8 mouse cellular contexts compared by ENCODE assay signal in genomic region chr9:102713797-102714196, GRCm38 (mm10). TPM values are rescaled to one million over a fixed set of nuclear protein-coding genes. Genes with fewer than 3 reads are reported as not detected.
DNase-seq lines count a peak whose midpoint lies in the region; ATAC-seq and TF ChIP-seq lines count a peak whose summit lies in the region.
"Had no signal": no experiment of that assay in that cellular context is flagged by ENCODE, and none has a peak within 500 bp of the region (broad histone marks: within the 10 kb centered on the region; RNA-seq: fewer than 3 reads in every experiment).

No protein-coding gene starts in this region.

- TF ChIP-seq EP300 in ES-Bruce4 (IDR thresholded peaks at IDR 0.05; ENCODE audit: insufficient read depth, low read depth, low read length), result no peak

- no peaks in the 10 kb centered on the region for H3K27me3 ChIP-seq in kidney, embryonic 14.5 days (ENCODE audit: control insufficient read depth, insufficient read depth, low read length)
- H3K27me3 ChIP-seq in ES-Bruce4 (ENCODE audit: control insufficient read depth, insufficient read depth, low read length, poor library complexity, severe bottlenecking), result no peaks in the 10 kb centered on the region

- ATAC-seq in kidney, embryonic 14.5 days (ENCODE audit: low FRiP score, low TSS enrichment), result no peak

- peak; percentile 84 for TF ChIP-seq CTCF in ES-Bruce4 (IDR thresholded peaks at IDR 0.05; ENCODE audit: low read depth, low read length)

- peaks cover 36% of the 10 kb centered on the region for H3K4me1 ChIP-seq in kidney, embryonic 14.5 days (ENCODE audit: control insufficient read depth, insufficient read depth, low read length)
- H3K4me1 ChIP-seq in ES-Bruce4 (ENCODE audit: control insufficient read depth, insufficient read depth, low read length), result peaks cover 10% of the 10 kb centered on the region

- H3K4me3 ChIP-seq in kidney, embryonic 14.5 days (ENCODE audit: low read length), result no peak overlapping the region
- no peak overlapping the region for H3K4me3 ChIP-seq in ES-Bruce4 (ENCODE audit: low read depth, low read length)
- H3K4me3 ChIP-seq: liver, embryonic 15.5 days had no signal

- H3K4me2 ChIP-seq in kidney, embryonic 14.5 days (replicated peaks; ENCODE audit: low read depth, low read length), result no peak overlapping the region
- H3K4me2 ChIP-seq: liver, embryonic 15.5 days had no signal

- no peak overlapping the region for H3K9ac ChIP-seq in kidney, embryonic 14.5 days (ENCODE audit: low read depth, low read length)
- no peak overlapping the region for H3K9ac ChIP-seq in ES-Bruce4 (ENCODE audit: low read depth, poor library complexity, severe bottlenecking)
- H3K9ac ChIP-seq: liver, embryonic 15.5 days had no signal

- H3K9me3 ChIP-seq in kidney, embryonic 14.5 days (ENCODE audit: control insufficient read depth, low read length), result no peaks in the 10 kb centered on the region
- H3K9me3 ChIP-seq in ES-Bruce4 (replicated peaks; ENCODE audit: control insufficient read depth, insufficient read depth, low read length, poor library complexity, severe bottlenecking), result no peaks in the 10 kb centered on the region
- H3K9me3 ChIP-seq: liver, embryonic 15.5 days had no signal

- DNase-seq in kidney, adult 11 months, result peak; percentile 51
- DNase-seq in 416B (ENCODE audit: low read depth), result peak; percentile 20
- peak; percentile 77 for DNase-seq in embryo, embryonic 10 days (ENCODE audit: low spot score)
- peak; percentile 84 for DNase-seq in lung, postnatal 36 days
- DNase-seq in T-cell, adult 2 months (ENCODE audit: low spot score), result no peak

- 52% methylated on average over 2 of the region's 2 CpGs for WGBS in kidney, embryonic 14.5 days

- no peaks in the 10 kb centered on the region for H3K36me3 ChIP-seq in kidney, embryonic 14.5 days (ENCODE audit: control insufficient read depth, insufficient read depth, low read length)
- H3K36me3 ChIP-seq in ES-Bruce4 (ENCODE audit: control insufficient read depth, insufficient read depth, low read length, poor library complexity, severe bottlenecking), result no peaks in the 10 kb centered on the region
- H3K36me3 ChIP-seq: liver, embryonic 15.5 days had no signal

- H3K27ac ChIP-seq in kidney, embryonic 14.5 days (ENCODE audit: low read depth, low read length), result no peak overlapping the region
- no peak overlapping the region for H3K27ac ChIP-seq in ES-Bruce4 (ENCODE audit: insufficient read depth, low read length)
- H3K27ac ChIP-seq: liver, embryonic 15.5 days had no signal

- no peak for TF ChIP-seq POLR2A in ES-Bruce4 (IDR thresholded peaks at IDR 0.05; ENCODE audit: insufficient read depth, low read length)

RNA-seq across cellular contexts. Expression of gene Amotl2, which starts 2.7 kb away (rescaled TPM):
- polyA plus RNA-seq in kidney, embryonic 14.5 days (2014; fragmentation: Nextera tagmentation; extraction: Ambion mirVana), result 20.8 and 30.1 TPM in 2 replicates
- 227 and 231 TPM in 2 replicates for polyA plus RNA-seq in ES-Bruce4 (2011; ENCODE audit: insufficient read depth, insufficient read length, low read depth, missing spikeins)
